Mouse (Mus musculus) hematopoietic multipotent progenitor cell, adult 10-12 weeks (in vitro differentiated cells): ENCODE data around the gene Hist1h3c. TPM values are rescaled to one million over a fixed set of nuclear protein-coding genes. Genes with fewer than 3 reads are reported as not detected.

ENCODE experiments used
- polyA plus RNA-seq: library from polyadenylated mRNA; stranded (reverse); fragments of >175 nt; gene quantifications from 2 replicates; pipeline ENCODE4 v1.2.3, GENCODE M21; 2012; ENCODE audit warnings: low replicate concordance

Hist1h3c gene
- 0.55 and 4.8 TPM in 2 replicates for polyA plus RNA-seq

GRCm38 (mm10) chr13:23745381-23746161 is at the start of gene Hist1h3c:
Hist1h3c (minus strand) TSS chr13:23745602.

GRCm38 (mm10) chr13:23769613-23770012 is 24.2 kb upstream of the Hist1h3c start, which contains the start of gene Trim38:
Trim38 (plus strand) TSS chr13:23769913.

GRCm38 (mm10) chr13:23763586-23764323 is 18.4 kb upstream of the Hist1h3c start, which contains the start of gene Hist1h1a:
Hist1h1a (plus strand) TSS chr13:23763666.

GRCm38 (mm10) chr13:23761871-23762821 is 16.7 kb upstream of the Hist1h3c start, which contains the start of gene Hist1h3a:
Hist1h3a (minus strand) TSS chr13:23762386.

GRCm38 (mm10) chr13:23760972-23761864 is 15.8 kb upstream of the Hist1h3c start, which contains the start of gene Hist1h4a:
Hist1h4a (minus strand) TSS chr13:23761230.

GRCm38 (mm10) chr13:23756790-23757189 is 11.4 kb upstream of the Hist1h3c start, which contains the start of gene Hist1h4b:
Hist1h4b (plus strand) TSS chr13:23757013.

GRCm38 (mm10) chr13:23752067-23752741 is 6.8 kb upstream of the Hist1h3c start, which contains the start of gene Hist1h3b:
Hist1h3b (plus strand) TSS chr13:23752267.

GRCm38 (mm10) chr13:23750839-23751477 is 5.6 kb upstream of the Hist1h3c start, which contains the start of gene Hist1h2ab:
Hist1h2ab (plus strand) TSS chr13:23751126.

GRCm38 (mm10) chr13:23746201-23747080 is 1.0 kb upstream of the Hist1h3c start, which contains the start of gene Hist1h2bb:
Hist1h2bb (plus strand) TSS chr13:23746734.

GRCm38 (mm10) chr13:23738677-23739068 is 6.7 kb downstream of the Hist1h3c start, which contains the start of gene Hist1h1c:
Hist1h1c (plus strand) TSS chr13:23738808.

GRCm38 (mm10) chr13:23710374-23711089 is 34.9 kb downstream of the Hist1h3c start, which contains the start of gene Hfe:
Hfe (minus strand) TSS chr13:23710854.

GRCm38 (mm10) chr13:23698300-23698693 is 47.1 kb downstream of the Hist1h3c start, which contains the start of gene Hist1h4c:
Hist1h4c (minus strand) TSS chr13:23698454.

GRCm38 (mm10) chr13:23695514-23695913 is 49.9 kb downstream of the Hist1h3c start, which contains the start of gene Hist1h1t:
Hist1h1t (plus strand) TSS chr13:23695814.

